Mouse (Mus musculus) embryonic facial prominence, embryonic 11.5 days (tissue): Measurements from ENCODE around the gene Il2rb. TPM values are rescaled to one million over a fixed set of nuclear protein-coding genes. Genes with fewer than 3 reads are reported as not detected.

Experiments
- ATAC-seq: fragments of 200-750 bp; cut with Nextera tagmentation; replicated peaks from 2 replicates; pipeline ENCODE4 v1.8.0; 2017; ENCODE audit warnings: low read depth; ENCODE audit not compliant: insufficient number of reproducible peaks, low FRiP score, low TSS enrichment
- DNase-seq: peaks from one replicate; pipeline ENCODE4 v3.0.0-alpha.2; 2015; ENCODE audit warnings: low spot score
- H3K27ac ChIP-seq: fragments of 300-500 bp; sonication (generic); replicated peaks from 2 replicates; pipeline ENCODE4 v1.5.1; 2014; ENCODE audit warnings: mild to moderate bottlenecking, low read depth, low read length, control low read depth
- H3K27me3 ChIP-seq: fragments of 300-500 bp; sonication (generic); 2 replicates; pipeline ENCODE4 v1.6.1; 2014; ENCODE audit warnings: mild to moderate bottlenecking, low read length, moderate library complexity, mixed read lengths; ENCODE audit not compliant: control insufficient read depth, insufficient read depth
- H3K36me3 ChIP-seq: fragments of 300-500 bp; sonication (generic); replicated peaks from 2 replicates; pipeline ENCODE4 v1.6.1; 2014; ENCODE audit warnings: low read depth, mild to moderate bottlenecking, low read length, moderate library complexity, mixed read lengths; ENCODE audit not compliant: control insufficient read depth, insufficient read depth
- H3K4me1 ChIP-seq: fragments of 300-500 bp; sonication (generic); 2 replicates; pipeline ENCODE4 v1.6.1; 2014; ENCODE audit warnings: low read length, mixed read lengths; ENCODE audit not compliant: control insufficient read depth, insufficient read depth
- H3K4me2 ChIP-seq: fragments of 300-500 bp; sonication (generic); 2 replicates; pipeline ENCODE4 v1.6.1; 2014; ENCODE audit warnings: low read depth, mild to moderate bottlenecking, control low read depth, low read length, moderate library complexity
- H3K4me3 ChIP-seq: fragments of 300-500 bp; sonication (generic); 2 replicates; pipeline ENCODE4 v1.5.1; 2014; ENCODE audit warnings: low read depth, low read length, control low read depth
- H3K9ac ChIP-seq: fragments of 300-500 bp; sonication (generic); replicated peaks from 2 replicates; pipeline ENCODE4 v1.6.1; 2014; ENCODE audit warnings: mild to moderate bottlenecking, control low read depth, low read length
- H3K9me3 ChIP-seq: fragments of 300-500 bp; sonication (generic); replicated peaks from 2 replicates; pipeline ENCODE4 v1.6.1; 2016; ENCODE audit warnings: mild to moderate bottlenecking, low read length, inconsistent platforms, mixed read lengths; ENCODE audit not compliant: control insufficient read depth
- WGBS: fragments of 180-500 bp; shearing (Covaris S2); extraction: QIAGEN DNeasy Blood & Tissue Kit; methylation state at CpG from one replicate; pipeline ENCODE4 v1.1.7; 2014; 5-methylcytosine and 5-hydroxymethylcytosine counted together
- polyA plus RNA-seq: library from polyadenylated mRNA; unstranded; fragments of >200 nt; fragmentation: Nextera tagmentation; extraction: Ambion mirVana; gene quantifications from 2 replicates; pipeline ENCODE4 v1.2.1, GENCODE M21; 2014

Il2rb gene
- polyA plus RNA-seq, 1 experiment from 2014 or later, result 0.17 TPM

DNA sequence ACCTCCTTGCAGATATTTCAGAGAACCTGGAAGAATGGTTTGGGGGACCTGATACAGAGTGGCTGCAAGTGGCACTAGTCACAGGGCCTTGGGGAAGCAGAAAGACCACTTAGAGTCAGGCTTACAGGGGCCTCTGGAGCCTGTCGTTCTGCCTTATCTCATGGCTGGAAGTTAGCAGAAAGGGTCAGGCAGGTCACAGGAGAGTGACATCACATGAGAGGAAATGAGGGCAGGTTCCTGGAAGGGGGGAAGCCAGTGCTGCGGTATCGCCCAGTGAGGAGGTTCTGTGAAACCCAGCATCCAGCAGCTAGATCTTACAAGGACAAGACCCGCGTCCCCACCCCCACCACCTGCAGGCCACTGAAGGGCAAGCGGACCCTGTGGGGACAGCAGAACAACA is 45.9 kb downstream of the Il2rb start:
- DNase-seq, result no peak
- H3K27ac ChIP-seq, result no peak overlapping the region
- no peak overlapping the region for H3K9ac ChIP-seq
- no peaks in the 10 kb centered on the region for H3K27me3 ChIP-seq
- no peaks in the 10 kb centered on the region; the same call in 1 of the 2 replicates for H3K4me1 ChIP-seq
- H3K9me3 ChIP-seq, result no peaks in the 10 kb centered on the region
- 57% methylated on average over 6 of the region's 6 CpGs for WGBS
- no peaks in the 10 kb centered on the region for H3K36me3 ChIP-seq
- no peak overlapping the region for H3K4me2 ChIP-seq
- ATAC-seq, result no peak
- no peak overlapping the region for H3K4me3 ChIP-seq

DNA sequence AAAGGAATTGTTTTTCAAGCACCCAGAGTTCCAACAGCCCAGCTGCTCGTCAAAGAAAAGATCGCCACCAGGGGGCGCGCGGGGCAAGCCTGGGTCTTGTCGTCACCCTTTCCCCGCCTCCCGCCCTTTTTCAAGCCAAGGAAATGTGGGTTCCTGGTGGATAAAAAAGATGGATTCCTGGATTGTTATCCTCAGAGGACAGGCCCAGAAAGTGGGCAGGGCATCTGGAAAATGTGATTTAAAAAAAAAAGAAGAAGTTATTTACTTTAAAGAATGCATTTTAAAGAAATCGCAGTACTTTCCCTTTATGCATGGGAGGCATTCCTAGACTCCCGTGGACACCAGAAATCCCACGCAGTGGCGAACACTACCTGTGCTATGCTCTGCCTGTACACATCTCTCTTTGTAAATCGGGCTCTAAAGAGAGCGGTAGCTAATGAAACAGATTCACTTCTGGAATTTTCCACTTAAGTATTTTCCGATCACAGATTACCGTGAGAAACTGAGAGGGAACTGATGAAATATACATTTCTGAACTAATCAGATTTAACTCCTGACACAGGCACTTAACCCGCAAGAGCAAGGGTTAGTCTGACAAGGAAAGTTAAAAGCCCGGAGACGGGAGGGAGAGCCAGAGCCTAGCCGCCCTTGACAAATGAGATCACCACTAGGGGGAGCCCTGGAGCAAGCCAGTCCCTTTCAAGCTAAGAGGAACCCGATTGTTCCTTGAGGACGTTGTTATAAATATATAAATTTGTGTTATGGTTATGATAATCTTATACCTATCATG is 47.1 kb downstream of the Il2rb start:
- 2% methylated on average over 22 of the region's 22 CpGs for WGBS
- no peaks in the 10 kb centered on the region for H3K27me3 ChIP-seq
- peak overlapping the region; percentile 55 for H3K4me2 ChIP-seq
- H3K4me1 ChIP-seq, result no peaks in the 10 kb centered on the region; the same call in 1 of the 2 replicates
- peak overlapping the region; percentile 23 for H3K4me3 ChIP-seq
- H3K36me3 ChIP-seq, result no peaks in the 10 kb centered on the region
- no peak overlapping the region; the same call in 1 of the 2 replicates for H3K27ac ChIP-seq
- DNase-seq, result peak; percentile 97
- ATAC-seq, result peak; percentile 48; the same call in 1 of the 2 replicates
- peak overlapping the region; percentile 56 for H3K9ac ChIP-seq
- no peaks in the 10 kb centered on the region for H3K9me3 ChIP-seq

GRCm38 (mm10) chr15:78447121-78447520 is 48.0 kb downstream of the Il2rb start:
- H3K9ac ChIP-seq, result 0 out of 2 replicates have a peak overlapping the region, but pooled peaks have one; percentile 22
- WGBS, result 41% methylated on average over 7 of the region's 7 CpGs
- H3K27ac ChIP-seq, result no peak overlapping the region
- no peak overlapping the region for H3K4me3 ChIP-seq
- no peak for DNase-seq
- no peak overlapping the region for H3K4me2 ChIP-seq
- no peaks in the 10 kb centered on the region for H3K27me3 ChIP-seq
- H3K36me3 ChIP-seq, result no peaks in the 10 kb centered on the region
- H3K9me3 ChIP-seq, result no peaks in the 10 kb centered on the region
- no peaks in the 10 kb centered on the region; the same call in 1 of the 2 replicates for H3K4me1 ChIP-seq
- ATAC-seq, result no peak

DNA sequence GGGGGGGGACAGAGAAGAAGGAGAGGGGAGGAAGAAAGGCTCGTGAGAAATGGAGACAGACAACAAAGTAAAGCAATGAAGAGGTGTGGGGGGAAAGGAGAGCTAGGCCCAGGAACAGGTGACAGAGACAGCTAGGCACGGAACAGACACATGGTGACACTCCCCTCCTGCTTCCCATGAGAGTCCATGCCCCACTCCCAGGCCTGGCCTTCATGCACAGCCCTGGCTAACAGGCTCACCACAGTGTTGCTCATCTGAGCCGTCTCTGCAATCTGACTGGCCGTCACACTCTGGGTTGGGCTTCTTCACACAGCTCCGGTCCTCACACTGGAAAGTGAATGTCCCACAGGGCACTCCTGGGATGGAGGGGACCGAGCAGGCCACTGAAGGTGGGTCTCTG is 51.2 kb downstream of the Il2rb start:
- no peak for ATAC-seq
- H3K9me3 ChIP-seq, result no peaks in the 10 kb centered on the region
- H3K4me1 ChIP-seq, result no peaks in the 10 kb centered on the region; the same call in 1 of the 2 replicates
- H3K4me3 ChIP-seq, result no peak overlapping the region
- H3K27ac ChIP-seq, result no peak overlapping the region
- no peaks in the 10 kb centered on the region for H3K36me3 ChIP-seq
- WGBS, result 58% methylated on average over 6 of the region's 6 CpGs
- no peaks in the 10 kb centered on the region for H3K27me3 ChIP-seq
- no peak for DNase-seq
- H3K4me2 ChIP-seq, result no peak overlapping the region
- no peak overlapping the region for H3K9ac ChIP-seq

DNA sequence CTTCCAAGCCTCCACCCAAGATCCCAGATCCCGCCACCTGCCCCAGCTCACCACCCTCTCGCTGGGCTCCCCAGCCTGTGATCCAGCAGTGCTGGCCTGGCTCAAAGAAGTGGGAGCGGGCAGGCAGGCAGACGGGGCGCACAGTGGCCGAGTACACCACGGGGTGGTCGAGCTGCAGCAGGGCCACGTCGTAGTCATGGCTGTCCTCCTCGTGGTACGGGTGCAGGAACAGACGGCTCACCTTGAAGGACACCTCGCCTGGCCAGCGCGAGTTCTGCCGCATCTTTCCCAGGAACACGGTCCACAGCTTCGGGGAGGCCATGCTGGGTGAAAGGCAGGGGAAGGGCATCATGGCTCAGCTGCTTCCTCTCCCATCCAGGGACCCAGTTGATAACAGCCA is 52.8 kb downstream of the Il2rb start:
- no peak for ATAC-seq
- H3K4me3 ChIP-seq, result no peak overlapping the region
- DNase-seq, result no peak
- H3K4me1 ChIP-seq, result peaks cover 6% of the 10 kb centered on the region
- no peaks in the 10 kb centered on the region for H3K36me3 ChIP-seq
- no peaks in the 10 kb centered on the region for H3K27me3 ChIP-seq
- 85% methylated on average over 19 of the region's 19 CpGs for WGBS
- no peak overlapping the region for H3K27ac ChIP-seq
- H3K9ac ChIP-seq, result no peak overlapping the region
- H3K9me3 ChIP-seq, result no peaks in the 10 kb centered on the region
- no peak overlapping the region for H3K4me2 ChIP-seq

DNA sequence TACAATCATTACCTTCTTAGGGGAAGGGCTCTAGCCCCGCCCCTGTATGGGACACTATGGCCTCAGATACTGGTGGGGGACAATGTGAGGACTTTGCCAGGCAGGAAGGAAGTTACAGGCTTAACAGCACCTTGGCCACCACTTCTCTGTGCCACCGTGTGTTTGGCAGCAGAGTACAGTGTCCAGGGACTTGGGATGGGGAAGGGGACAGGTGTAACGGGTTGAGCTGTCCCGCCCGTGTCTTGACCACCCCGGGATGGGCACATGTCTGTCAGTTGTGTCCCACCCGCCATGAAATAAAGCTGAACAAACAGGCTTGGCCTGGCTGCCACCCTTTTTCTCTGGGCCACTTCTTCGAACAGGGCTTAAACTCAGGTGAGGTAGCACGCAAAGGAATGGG is 56.1 kb downstream of the Il2rb start:
- Histone ChIP-seq H3K27ac (no peak overlapping the region), H3K9ac (no peak overlapping the region), H3K4me2 (no peak overlapping the region), H3K4me3 (no peak overlapping the region), H3K4me1 (peaks cover 15% of the 10 kb centered on the region; the same call in 1 of the 2 replicates), H3K36me3 (no peaks in the 10 kb centered on the region), H3K27me3 (no peaks in the 10 kb centered on the region; the same call in 1 of the 2 replicates), H3K9me3 (no peaks in the 10 kb centered on the region)
- WGBS, result 60% methylated on average over 9 of the region's 9 CpGs
- ATAC-seq, result no peak
- no peak for DNase-seq

DNA sequence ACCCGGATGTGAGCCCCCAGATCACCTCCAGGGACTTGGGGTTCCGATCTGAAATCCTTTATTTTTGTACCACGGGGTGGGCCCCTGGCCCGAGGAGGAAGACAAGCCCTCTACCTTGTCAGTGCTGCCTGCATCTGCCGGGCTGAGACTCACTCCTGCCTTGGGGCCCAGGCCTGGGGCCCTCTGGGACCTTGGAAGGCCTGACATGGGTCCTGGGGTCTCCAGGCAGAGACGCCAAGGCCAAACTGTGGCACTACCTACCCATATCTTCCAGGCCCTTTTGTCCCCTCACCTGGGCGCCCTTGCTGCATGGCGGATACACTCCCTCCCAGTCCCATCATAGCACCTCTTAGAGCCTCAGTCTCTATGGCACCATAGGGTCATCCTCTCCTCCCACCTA is 56.6 kb downstream of the Il2rb start:
- Histone ChIP-seq H3K4me2 (no peak overlapping the region), H3K27ac (no peak overlapping the region), H3K4me1 (peaks cover 15% of the 10 kb centered on the region; the same call in 1 of the 2 replicates), H3K4me3 (no peak overlapping the region), H3K36me3 (no peaks in the 10 kb centered on the region; the same call in 1 of the 2 replicates), H3K9ac (no peak overlapping the region), H3K9me3 (no peaks in the 10 kb centered on the region), H3K27me3 (no peaks in the 10 kb centered on the region; the same call in 1 of the 2 replicates)
- WGBS, result 50% methylated on average over 8 of the region's 8 CpGs
- no peak for DNase-seq
- no peak for ATAC-seq

DNA sequence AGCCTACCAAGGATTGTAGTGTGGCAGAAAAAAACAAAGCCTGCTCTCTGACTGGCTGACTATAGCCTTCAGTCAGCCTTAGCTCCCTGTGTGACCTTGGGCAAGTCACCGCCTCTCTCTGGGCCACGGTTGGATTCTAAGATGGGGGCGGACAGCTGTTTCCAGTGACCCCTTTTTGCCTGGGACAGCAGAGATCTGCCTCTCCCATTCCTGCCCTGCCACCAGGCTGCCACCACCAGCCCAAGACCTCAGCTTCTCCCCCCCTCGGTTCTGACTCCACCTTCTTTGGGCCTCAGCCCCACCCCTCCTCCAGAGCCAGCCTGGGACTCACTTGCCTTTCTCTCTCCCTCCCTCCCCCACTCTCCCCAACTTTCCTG is 57.1 kb downstream of the Il2rb start:
- Histone ChIP-seq H3K4me1 (peaks cover 15% of the 10 kb centered on the region; the same call in 1 of the 2 replicates), H3K27ac (no peak overlapping the region), H3K9ac (0 out of 2 replicates have a peak overlapping the region, but pooled peaks have one; percentile 13), H3K36me3 (no peaks in the 10 kb centered on the region; the same call in 1 of the 2 replicates), H3K9me3 (no peaks in the 10 kb centered on the region), H3K27me3 (no peaks in the 10 kb centered on the region; the same call in 1 of the 2 replicates), H3K4me3 (no peak overlapping the region), H3K4me2 (no peak overlapping the region)
- DNase-seq (no peak), ATAC-seq (no peak)
- 36% methylated on average over 4 of the region's 4 CpGs for WGBS
